Mouse (Mus musculus): Measurements from ENCODE around the gene Myl6b. TPM values are rescaled to one million over a fixed set of nuclear protein-coding genes. Genes with fewer than 3 reads are reported as not detected.
A peak's percentile ranks its signal among the peaks of the same experiment; 100 is the strongest.
"Not testable (repeated sequence)": the region's sequence is repeated elsewhere in the genome, so short reads cannot be mapped to it uniquely, and the experiment has no call there.

The Myl6b gene
- polyA plus RNA-seq, 1 experiment = 2.4 TPM

- peak overlapping the region; percentile 87 for H3K4me3 ChIP-seq (replicated peaks; ENCODE audit: control insufficient read depth, low read depth, low read length)
- peaks cover 2% of the 10 kb centered on the region; the same call in 1 of the 2 replicates for H3K4me1 ChIP-seq (ENCODE audit: control insufficient read depth, insufficient read depth, low read length)
- H3K27ac ChIP-seq (ENCODE audit: control insufficient read depth, insufficient read depth, low read depth, low read length, poor library complexity) = peak overlapping the region; percentile 71
- no peak for TF ChIP-seq CTCF (IDR thresholded peaks at IDR 0.05; ENCODE audit: control insufficient read depth, insufficient read depth, low read length)
- TF ChIP-seq POLR2A (IDR thresholded peaks at IDR 0.05; ENCODE audit: borderline replicate concordance, control insufficient read depth, low read depth, low read length) = no peak
- 18% methylated on average over 11 of the region's 11 CpGs for WGBS
Measured at GRCm38 (mm10) chr10:128494667-128495245, 3.7 kb downstream of the Myl6b start.

- H3K27ac ChIP-seq (ENCODE audit: control insufficient read depth, insufficient read depth, low read depth, low read length, poor library complexity) = peak within 1 kb of the TSS; percentile 85
- H3K4me1 ChIP-seq (ENCODE audit: control insufficient read depth, insufficient read depth, low read length) = peaks cover 2% of the 10 kb centered on the region; the same call in 1 of the 2 replicates
- 1% methylated on average over 45 of the region's 45 CpGs for WGBS
- peak within 1 kb of the TSS; percentile 87 for H3K4me3 ChIP-seq (replicated peaks; ENCODE audit: control insufficient read depth, low read depth, low read length)
- TF ChIP-seq POLR2A (IDR thresholded peaks at IDR 0.05; ENCODE audit: borderline replicate concordance, control insufficient read depth, low read depth, low read length) (peak; percentile 98), CTCF (IDR thresholded peaks at IDR 0.05; ENCODE audit: control insufficient read depth, insufficient read depth, low read length) (peak; percentile 75)
Measured at GRCm38 (mm10) chr10:128493695-128494666, 4.5 kb downstream of the Myl6b start, which contains the start of gene Myl6. Myl6 (minus strand) TSS chr10:128494145.

GRCm38 (mm10) chr10:128493319-128493694, 5.2 kb downstream of the Myl6b start:
- peaks cover 2% of the 10 kb centered on the region; the same call in 1 of the 2 replicates for H3K4me1 ChIP-seq (ENCODE audit: control insufficient read depth, insufficient read depth, low read length)
- peak overlapping the region; percentile 85 for H3K27ac ChIP-seq (ENCODE audit: control insufficient read depth, insufficient read depth, low read depth, low read length, poor library complexity)
- WGBS = under 1% methylated on average over 12 of the region's 12 CpGs
- peak overlapping the region; percentile 87 for H3K4me3 ChIP-seq (replicated peaks; ENCODE audit: control insufficient read depth, low read depth, low read length)
- no peak for TF ChIP-seq POLR2A (IDR thresholded peaks at IDR 0.05; ENCODE audit: borderline replicate concordance, control insufficient read depth, low read depth, low read length)
- no peak for TF ChIP-seq CTCF (IDR thresholded peaks at IDR 0.05; ENCODE audit: control insufficient read depth, insufficient read depth, low read length)

- WGBS = 10% methylated on average over 12 of the region's 12 CpGs
- Histone ChIP-seq H3K4me3 (replicated peaks; ENCODE audit: control insufficient read depth, low read depth, low read length) (peak overlapping the region; percentile 87), H3K27ac (ENCODE audit: control insufficient read depth, insufficient read depth, low read depth, low read length, poor library complexity) (peak overlapping the region; percentile 85), H3K4me1 (ENCODE audit: control insufficient read depth, insufficient read depth, low read length) (peaks cover 2% of the 10 kb centered on the region; the same call in 1 of the 2 replicates)
- no peak for TF ChIP-seq POLR2A (IDR thresholded peaks at IDR 0.05; ENCODE audit: borderline replicate concordance, control insufficient read depth, low read depth, low read length)
- TF ChIP-seq CTCF (IDR thresholded peaks at IDR 0.05; ENCODE audit: control insufficient read depth, insufficient read depth, low read length) = no peak
Measured at GRCm38 (mm10) chr10:128492633-128493311, 5.7 kb downstream of the Myl6b start.

GRCm38 (mm10) chr10:128492051-128492450, 6.4 kb downstream of the Myl6b start:
- peak overlapping the region; percentile 87 for H3K4me3 ChIP-seq (replicated peaks; ENCODE audit: control insufficient read depth, low read depth, low read length)
- H3K4me1 ChIP-seq (ENCODE audit: control insufficient read depth, insufficient read depth, low read length) = not testable (repeated sequence)
- H3K27ac ChIP-seq (ENCODE audit: control insufficient read depth, insufficient read depth, low read depth, low read length, poor library complexity) = peak overlapping the region; percentile 12; the same call in 1 of the 2 replicates
- 22% methylated on average over 8 of the region's 8 CpGs for WGBS

GRCm38 (mm10) chr10:128491495-128491894, 7.0 kb downstream of the Myl6b start:
- 0 out of 2 replicates have a peak overlapping the region, but pooled peaks have one; percentile 12 for H3K27ac ChIP-seq (ENCODE audit: control insufficient read depth, insufficient read depth, low read depth, low read length, poor library complexity)
- peak overlapping the region; percentile 87 for H3K4me3 ChIP-seq (replicated peaks; ENCODE audit: control insufficient read depth, low read depth, low read length)

GRCm38 (mm10) chr10:128490912-128491311, 7.6 kb downstream of the Myl6b start:
- no peak for TF ChIP-seq CTCF (IDR thresholded peaks at IDR 0.05; ENCODE audit: control insufficient read depth, insufficient read depth, low read length)
- no peak for TF ChIP-seq POLR2A (IDR thresholded peaks at IDR 0.05; ENCODE audit: borderline replicate concordance, control insufficient read depth, low read depth, low read length)
- no peak overlapping the region for H3K4me3 ChIP-seq (replicated peaks; ENCODE audit: control insufficient read depth, low read depth, low read length)
- H3K4me1 ChIP-seq (ENCODE audit: control insufficient read depth, insufficient read depth, low read length) = peaks cover 2% of the 10 kb centered on the region; the same call in 1 of the 2 replicates
- H3K27ac ChIP-seq (ENCODE audit: control insufficient read depth, insufficient read depth, low read depth, low read length, poor library complexity) = no peak overlapping the region
- 71% methylated on average over 5 of the region's 5 CpGs for WGBS

More at GRCm38 (mm10) chr10:128491495-128491894, 7.0 kb downstream of the Myl6b start:
- WGBS = 54% methylated on average over 6 of the region's 6 CpGs
- H3K4me1 ChIP-seq (ENCODE audit: control insufficient read depth, insufficient read depth, low read length) = peaks cover 2% of the 10 kb centered on the region; the same call in 1 of the 2 replicates
- TF ChIP-seq POLR2A (IDR thresholded peaks at IDR 0.05; ENCODE audit: borderline replicate concordance, control insufficient read depth, low read depth, low read length) (no peak), CTCF (IDR thresholded peaks at IDR 0.05; ENCODE audit: control insufficient read depth, insufficient read depth, low read length) (no peak)

All from bone marrow, adult 2 months (tissue).